Mouse (Mus musculus) intestine, postnatal 0 days (tissue): ENCODE data around the gene Acsf2. TPM values are rescaled to one million over a fixed set of nuclear protein-coding genes. Genes with fewer than 3 reads are reported as not detected.
"Not testable (repeated sequence)": the region's sequence is repeated elsewhere in the genome, so short reads cannot be mapped to it uniquely, and the experiment has no call there.

Source experiments
- ATAC-seq: fragments of 200-750 bp; cut with Nextera tagmentation; 2 replicates; pipeline ENCODE4 v1.8.0; 2017; ENCODE audit warnings: mild to moderate bottlenecking, moderate TSS enrichment, moderate library complexity
- H3K27ac ChIP-seq: fragments of 300-500 bp; sonication (generic); 2 replicates; pipeline ENCODE4 v1.5.1; 2014; ENCODE audit warnings: mild to moderate bottlenecking, low read depth, low read length, moderate library complexity
- H3K27me3 ChIP-seq: fragments of 300-500 bp; sonication (generic); replicated peaks from 2 replicates; pipeline ENCODE4 v1.6.1; 2014; ENCODE audit warnings: low read length, mixed read lengths; ENCODE audit not compliant: control insufficient read depth, insufficient read depth
- H3K36me3 ChIP-seq: fragments of 300-500 bp; sonication (generic); 2 replicates; pipeline ENCODE4 v1.6.1; 2014; ENCODE audit warnings: mild to moderate bottlenecking, moderate library complexity; ENCODE audit not compliant: control insufficient read depth, insufficient read depth
- H3K4me1 ChIP-seq: fragments of 300-500 bp; sonication (generic); replicated peaks from 2 replicates; pipeline ENCODE4 v1.6.1; 2014; ENCODE audit warnings: antibody characterized with exemption, low read length, mixed read lengths; ENCODE audit not compliant: control insufficient read depth, insufficient read depth
- H3K4me2 ChIP-seq: fragments of 300-500 bp; sonication (generic); replicated peaks from 2 replicates; pipeline ENCODE4 v1.6.1; 2014; ENCODE audit warnings: low read depth, mild to moderate bottlenecking, moderate library complexity
- H3K4me3 ChIP-seq: fragments of 300-500 bp; sonication (generic); 2 replicates; pipeline ENCODE4 v1.5.1; 2014; ENCODE audit warnings: low read depth, low read length
- H3K9ac ChIP-seq: fragments of 300-500 bp; sonication (generic); 2 replicates; pipeline ENCODE4 v1.6.1; 2014; ENCODE audit warnings: mild to moderate bottlenecking, low read depth, low read length
- H3K9me3 ChIP-seq: fragments of 300-500 bp; sonication (generic); 2 replicates; pipeline ENCODE4 v1.6.1; 2016; ENCODE audit warnings: mixed run types; ENCODE audit not compliant: control insufficient read depth
- CTCF ChIP-seq: sonication (generic); IDR thresholded peaks from 2 replicates; pipeline ENCODE4 v1.5.1; 2016; ENCODE audit warnings: low read depth, mild to moderate bottlenecking, control low read depth, antibody characterized with exemption, moderate library complexity
- WGBS: fragments of 180-500 bp; shearing (Covaris S2); extraction: QIAGEN DNeasy Blood & Tissue Kit; methylation state at CpG from one replicate; pipeline ENCODE4 v1.1.7; 2014; 5-methylcytosine and 5-hydroxymethylcytosine counted together
- polyA plus RNA-seq: library from polyadenylated mRNA; unstranded; fragments of >200 nt; fragmentation: Nextera tagmentation; extraction: Ambion mirVana; gene quantifications from 2 replicates; pipeline ENCODE4 v1.2.1, GENCODE M21; 2015

Gene Acsf2
- polyA plus RNA-seq, result 6.3 and 6.7 TPM in 2 replicates

GRCm38 (mm10) chr11:94601321-94602281, at the start of gene Acsf2:
Gene Acsf2, minus strand, starts transcription at chr11:94601871.
- peak; percentile 61 for ATAC-seq

GRCm38 (mm10) chr11:94651241-94651640, 49.6 kb upstream of the Acsf2 start:
- 95% methylated on average over 5 of the region's 7 CpGs for WGBS
- H3K27me3 ChIP-seq, H3K4me3 ChIP-seq, H3K9ac ChIP-seq, ATAC-seq, H3K4me2 ChIP-seq, H3K27ac ChIP-seq, H3K9me3 ChIP-seq: not testable (repeated sequence)
- Histone ChIP-seq H3K4me1 (peaks cover 12% of the 10 kb centered on the region), H3K36me3 (peaks cover 12% of the 10 kb centered on the region; the same call in 1 of the 2 replicates)

More at GRCm38 (mm10) chr11:94601321-94602281, at the start of gene Acsf2:
- peak within 1 kb of the TSS; percentile 73 for H3K4me2 ChIP-seq
- peak within 1 kb of the TSS; percentile 35 for H3K9ac ChIP-seq
- 3% methylated on average over 48 of the region's 52 CpGs for WGBS
- H3K9me3 ChIP-seq, result no peaks in the 10 kb centered on the region
- peak within 1 kb of the TSS; percentile 44 for H3K4me3 ChIP-seq
- no peaks in the 10 kb centered on the region for H3K4me1 ChIP-seq
- no peak for TF ChIP-seq CTCF
- no peaks in the 10 kb centered on the region for H3K36me3 ChIP-seq
- peak within 1 kb of the TSS; percentile 47 for H3K27ac ChIP-seq
- no peaks in the 10 kb centered on the region for H3K27me3 ChIP-seq

- WGBS, result 97% methylated on average over 4 of the region's 4 CpGs
- H3K36me3 ChIP-seq, result peaks cover 60% of the 10 kb centered on the region
- H3K9me3 ChIP-seq, result no peaks in the 10 kb centered on the region
Observed at GRCm38 (mm10) chr11:94646457-94646856, 44.8 kb upstream of the Acsf2 start.

GRCm38 (mm10) chr11:94644461-94645219, 43.0 kb upstream of the Acsf2 start:
- Histone ChIP-seq H3K9ac (no peak overlapping the region), H3K4me2 (no peak overlapping the region), H3K36me3 (peaks cover 77% of the 10 kb centered on the region), H3K27ac (no peak overlapping the region; the same call in 1 of the 2 replicates), H3K27me3 (no peaks in the 10 kb centered on the region), H3K9me3 (no peaks in the 10 kb centered on the region), H3K4me1 (no peaks in the 10 kb centered on the region), H3K4me3 (no peak overlapping the region)
- ATAC-seq, result no peak
- 85% methylated on average over 8 of the region's 8 CpGs for WGBS
- no peak for TF ChIP-seq CTCF

More at GRCm38 (mm10) chr11:94646457-94646856, 44.8 kb upstream of the Acsf2 start:
- H3K4me3 ChIP-seq, result no peak overlapping the region
- TF ChIP-seq CTCF, result no peak
- H3K4me1 ChIP-seq, result no peaks in the 10 kb centered on the region
- H3K9ac ChIP-seq, result no peak overlapping the region
- no peak overlapping the region for H3K27ac ChIP-seq
- H3K27me3 ChIP-seq, result no peaks in the 10 kb centered on the region
- H3K4me2 ChIP-seq, result no peak overlapping the region
- ATAC-seq, result no peak

GRCm38 (mm10) chr11:94634431-94634830, 32.8 kb upstream of the Acsf2 start:
- Histone ChIP-seq H3K4me2 (no peak overlapping the region), H3K9ac (no peak overlapping the region), H3K27me3 (no peaks in the 10 kb centered on the region), H3K9me3 (no peaks in the 10 kb centered on the region), H3K4me1 (0 out of 2 replicates have a peak, but pooled peaks cover 7% of the 10 kb centered on the region), H3K36me3 (peaks cover 70% of the 10 kb centered on the region), H3K4me3 (no peak overlapping the region), H3K27ac (peak overlapping the region; percentile 86)
- WGBS, result 71% methylated on average over 5 of the region's 5 CpGs
- no peak for ATAC-seq
- no peak for TF ChIP-seq CTCF

- peak overlapping the region; percentile 86 for H3K27ac ChIP-seq
- peak; percentile 83 for ATAC-seq
- no peaks in the 10 kb centered on the region for H3K9me3 ChIP-seq
- H3K9ac ChIP-seq, result no peak overlapping the region
- no peak overlapping the region for H3K4me3 ChIP-seq
- no peaks in the 10 kb centered on the region for H3K27me3 ChIP-seq
- H3K4me2 ChIP-seq, result peak overlapping the region; percentile 35
- 0 out of 2 replicates have a peak, but pooled peaks cover 7% of the 10 kb centered on the region for H3K4me1 ChIP-seq
- 42% methylated on average over 8 of the region's 8 CpGs for WGBS
- no peak for TF ChIP-seq CTCF
- peaks cover 56% of the 10 kb centered on the region for H3K36me3 ChIP-seq
Observed at GRCm38 (mm10) chr11:94632988-94633387, 31.3 kb upstream of the Acsf2 start.
